Mouse (Mus musculus) layer of hippocampus, postnatal 25 days (tissue): ENCODE results near the gene Topaz1. TPM values are rescaled to one million over a fixed set of nuclear protein-coding genes. Genes with fewer than 3 reads are reported as not detected.

Experiments
- DNase-seq, 2 experiments: peaks; one replicate each; pipeline ENCODE4 v3.0.0; 2022; ENCODE audit warnings: mixed read lengths in 2 of 2, low spot score in 1 of 2; ENCODE audit errors: extremely low spot score in 1 of 2
- total RNA-seq, 2 experiments: library from RNA; stranded (reverse); gene quantifications; 2 replicates each; pipeline ENCODE4 v1.2.3; 2021

Topaz1 gene
- total RNA-seq: not detected

DNA sequence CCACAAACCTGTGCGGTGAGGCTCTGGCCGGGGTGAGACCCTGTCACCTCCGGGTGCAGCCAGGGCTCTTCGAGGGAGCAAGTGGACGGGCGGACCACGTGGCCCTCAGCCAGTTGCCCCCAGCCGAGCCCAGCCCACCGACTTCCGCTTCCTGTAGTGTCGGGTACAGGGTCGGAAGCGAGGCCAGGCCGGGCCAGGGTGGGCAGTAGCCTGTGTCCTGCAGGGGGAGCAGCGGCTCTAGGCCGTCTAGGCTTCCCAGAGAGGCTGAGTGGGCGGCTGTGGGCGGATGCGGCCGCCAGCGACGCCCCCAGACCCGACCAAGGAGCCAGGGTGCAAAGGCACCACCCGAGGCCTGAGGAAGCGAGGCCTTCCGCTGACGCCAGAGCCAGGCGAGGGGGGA lies at the start of gene Topaz1:
TSS of gene Topaz1 (plus strand) at position 287 of the 400 bp plus-strand sequence.
- no peak for DNase-seq

GRCm38 (mm10) chr9:122701817-122702216 lies 45.3 kb upstream of the Topaz1 start:
- no peak for DNase-seq

- DNase-seq: no peak
These were observed 33.3 kb upstream of the Topaz1 start for GRCm38 (mm10) chr9:122713836-122714235.

DNA sequence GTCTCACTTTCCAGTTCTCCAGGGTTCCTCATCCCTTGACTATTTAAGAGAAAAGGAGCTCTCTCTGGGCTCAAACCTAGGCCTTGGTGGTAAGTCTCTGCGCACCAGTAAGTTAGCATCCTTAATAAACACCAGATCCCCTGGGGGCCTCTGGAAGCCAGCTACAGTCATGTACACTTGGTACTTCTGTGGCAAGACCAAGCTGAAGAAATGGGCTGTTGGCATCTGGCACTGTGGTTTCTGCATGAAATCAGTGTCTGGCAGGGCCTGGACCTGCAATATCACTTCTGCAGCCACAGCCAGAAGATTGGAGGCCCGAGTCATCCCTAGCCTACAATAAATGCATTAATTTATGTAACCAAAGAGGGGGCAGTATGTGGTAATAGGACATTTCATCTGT lies 32.1 kb upstream of the Topaz1 start:
- DNase-seq: no peak

GRCm38 (mm10) chr9:122716131-122716921 lies 30.8 kb upstream of the Topaz1 start:
- DNase-seq: no peak

DNA sequence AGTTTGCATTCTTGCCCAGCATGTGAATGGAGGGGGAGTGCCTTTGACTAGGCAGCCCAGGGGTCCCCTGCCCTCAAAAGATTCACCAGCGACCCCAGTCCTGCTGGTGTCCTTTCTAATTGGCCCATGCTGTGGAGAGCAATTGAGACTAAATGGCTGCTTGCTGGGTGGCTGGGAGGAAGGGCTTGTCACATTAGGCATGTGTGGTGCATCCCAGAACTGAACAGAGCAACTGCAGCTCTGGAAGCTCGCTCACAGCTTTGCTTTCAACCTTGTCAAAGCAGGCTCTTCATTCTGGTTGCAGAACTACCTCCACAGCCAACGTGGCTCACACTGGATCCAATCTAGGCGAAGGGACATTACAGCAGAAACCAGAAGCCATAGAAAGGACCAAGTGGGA lies 24.9 kb upstream of the Topaz1 start:
- peak in 1 of 2 experiments; percentile 4 for DNase-seq

- no peak for DNase-seq
These were observed 21.9 kb upstream of the Topaz1 start for GRCm38 (mm10) chr9:122725046-122725765.

DNA sequence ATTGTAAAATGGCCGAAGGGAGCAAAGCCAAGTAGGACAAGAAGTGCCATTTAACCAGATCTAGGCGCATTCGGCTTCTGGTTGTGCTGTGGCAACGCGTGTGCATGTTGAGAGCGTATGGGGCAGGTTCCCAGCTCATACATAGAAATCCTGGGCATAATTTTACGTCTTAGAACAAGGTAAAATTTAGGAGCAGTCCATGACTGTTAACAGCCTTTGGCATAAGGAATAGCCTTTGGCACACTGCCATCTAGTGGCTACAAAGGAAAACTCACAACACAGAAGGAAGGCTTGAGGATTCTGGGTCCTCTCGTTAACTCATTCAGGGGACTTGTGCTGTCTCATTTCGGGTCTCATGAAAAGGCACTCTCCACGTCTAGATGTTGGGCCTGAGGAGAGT lies 17.6 kb upstream of the Topaz1 start:
- DNase-seq: peak; percentile 41 to 47

DNA sequence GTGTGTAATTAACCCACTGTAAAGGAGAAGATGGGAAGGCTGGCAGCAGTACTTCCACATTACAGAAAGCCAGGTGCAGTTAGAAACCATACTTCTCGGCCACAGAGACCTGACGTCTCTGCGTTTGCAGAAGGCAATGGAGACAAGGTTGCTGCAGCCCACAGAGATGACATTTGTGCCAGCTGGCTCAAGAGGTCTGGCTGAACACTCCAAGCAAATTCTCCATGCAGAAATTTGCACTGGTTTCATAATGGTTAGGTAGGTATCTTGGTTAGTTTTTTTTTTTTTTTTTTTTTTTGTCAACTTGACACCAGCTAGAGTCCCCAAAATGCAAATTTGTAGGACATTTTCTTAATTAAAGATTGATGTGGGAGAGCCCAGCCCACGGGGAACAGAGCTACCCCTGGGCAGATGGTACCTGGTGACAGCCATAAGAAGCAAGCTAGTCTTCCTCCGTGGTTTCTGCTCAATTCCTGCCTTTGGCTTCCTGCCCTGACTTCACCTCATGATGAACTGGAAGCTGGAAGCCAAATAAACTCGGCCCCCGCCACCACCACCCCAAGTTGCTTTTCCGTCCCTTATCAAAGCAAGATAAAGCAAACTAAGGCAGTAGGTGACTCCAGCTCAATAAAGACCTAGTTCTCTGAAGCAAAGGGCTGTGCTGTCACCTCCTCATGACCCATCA lies 14.9 kb upstream of the Topaz1 start:
- no peak for DNase-seq

DNA sequence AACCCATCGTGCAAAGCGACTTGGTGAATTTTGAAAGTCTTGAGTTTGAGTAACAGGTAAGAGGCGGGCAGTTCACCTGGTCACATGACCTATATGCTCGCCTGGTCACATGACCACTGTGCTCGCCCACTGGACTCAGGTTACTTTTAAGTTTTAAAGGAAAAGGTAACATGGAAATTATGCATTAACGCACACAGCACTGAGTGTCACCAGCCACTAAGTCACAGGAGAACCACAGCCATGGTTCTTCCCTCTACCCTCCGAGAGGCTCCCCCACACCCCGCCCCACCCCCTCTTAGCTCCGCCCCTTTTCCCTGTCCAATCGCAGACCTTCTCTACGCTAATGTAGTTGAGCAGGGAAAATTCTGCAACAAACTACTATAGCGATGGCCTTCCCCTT lies 13.9 kb upstream of the Topaz1 start:
- no peak for DNase-seq

DNA sequence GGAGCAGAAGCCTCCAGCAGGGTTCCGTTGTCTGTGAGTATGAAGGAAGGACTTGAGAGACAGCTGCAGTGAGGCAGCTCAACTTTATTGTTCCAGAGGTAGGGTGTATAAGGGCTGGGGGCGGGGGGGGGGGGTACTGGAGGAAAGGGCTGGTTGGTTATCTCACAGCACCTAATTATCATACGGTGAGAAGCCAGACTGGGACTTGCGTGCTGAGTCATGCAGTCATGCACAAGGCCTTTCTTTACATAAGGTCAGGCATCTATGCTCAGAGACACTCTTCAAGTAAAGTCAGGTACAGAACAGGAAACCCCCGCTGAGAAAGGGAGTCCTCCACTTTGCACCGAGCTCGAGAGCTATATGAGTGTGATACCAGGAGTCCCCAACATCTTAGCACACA lies 12.2 kb upstream of the Topaz1 start:
- no peak for DNase-seq

DNA sequence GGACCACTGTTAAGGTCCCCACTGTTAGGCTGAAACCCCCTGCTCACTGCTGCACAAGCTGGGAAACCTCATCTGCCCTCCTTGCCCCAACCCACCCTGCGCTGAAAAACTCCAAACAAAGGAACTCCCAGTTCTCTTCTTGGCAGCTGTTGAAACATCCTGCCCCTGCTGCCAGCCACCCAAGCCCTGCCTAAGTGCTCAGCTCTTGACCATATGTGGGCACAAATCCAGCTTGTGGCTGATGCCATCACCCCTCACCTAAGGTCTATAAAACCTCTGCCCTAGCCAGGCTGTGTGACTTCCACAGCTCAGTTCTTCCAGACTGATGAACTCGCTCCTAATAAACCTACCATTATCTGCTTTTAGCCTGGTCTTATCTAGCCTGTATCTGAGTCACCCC lies 11.1 kb upstream of the Topaz1 start:
- no peak for DNase-seq

DNA sequence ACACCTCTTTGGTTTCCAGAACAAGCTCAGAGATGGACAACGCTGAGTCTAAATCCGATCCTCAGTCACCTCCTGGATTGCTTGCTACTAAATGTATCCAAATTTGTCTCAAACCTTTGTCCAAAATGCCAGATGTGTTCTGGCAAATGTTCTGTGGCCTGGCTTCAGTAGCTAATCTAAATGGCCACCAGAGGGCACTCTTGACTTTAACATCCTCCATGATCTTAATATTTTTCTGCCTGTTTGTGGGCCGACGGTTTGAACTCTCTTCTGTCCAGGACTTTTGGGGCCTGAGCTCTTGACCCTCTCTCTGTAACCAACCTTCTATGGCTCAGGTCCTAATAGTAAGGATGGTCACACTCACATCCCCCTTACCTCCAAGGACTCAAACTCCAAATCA lies 10.4 kb upstream of the Topaz1 start:
- peak in 1 of 2 experiments; percentile 54 for DNase-seq

- no peak for DNase-seq
These were observed 1.3 kb upstream of the Topaz1 start for GRCm38 (mm10) chr9:122745879-122746278.

DNA sequence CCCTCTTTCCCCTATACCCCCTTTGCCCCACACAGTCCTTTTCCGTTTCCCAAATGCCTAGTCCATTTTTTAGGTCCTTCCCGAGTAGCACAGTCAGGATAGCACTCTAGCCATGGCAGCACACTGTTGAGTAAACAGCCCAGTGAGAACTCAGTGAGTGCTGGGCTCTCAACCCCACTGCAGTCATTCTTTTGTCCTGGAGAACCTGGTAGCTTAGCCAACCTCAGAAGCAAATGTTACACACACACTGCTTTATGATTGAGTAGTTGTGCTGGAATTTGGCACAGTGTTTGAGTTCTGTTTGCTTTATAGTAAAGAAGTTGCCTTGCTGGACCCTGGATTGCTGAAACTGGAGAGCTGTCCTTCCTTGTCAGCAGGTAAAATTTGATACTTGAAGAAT lies 10.5 kb downstream of the Topaz1 start:
- no peak for DNase-seq

DNA sequence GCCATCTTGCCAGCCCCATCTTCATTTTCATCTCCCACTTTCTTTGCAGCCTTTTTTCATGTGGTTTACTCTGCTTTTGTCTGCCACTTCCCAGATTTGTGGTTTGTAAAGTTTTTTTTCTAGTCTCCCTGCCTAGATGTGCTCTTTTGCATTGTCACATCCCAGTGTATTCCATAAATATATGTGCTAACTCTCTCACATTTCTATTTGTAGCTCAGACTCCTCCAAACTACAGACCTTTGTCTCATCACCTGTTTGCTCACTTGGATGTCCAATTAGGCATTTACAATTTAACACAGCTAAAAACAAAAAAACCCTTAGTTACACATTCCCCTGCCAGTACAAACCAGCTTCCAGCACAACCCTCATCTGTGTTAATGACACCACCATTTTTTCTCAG lies 13.0 kb downstream of the Topaz1 start:
- DNase-seq: no peak

- no peak for DNase-seq
These were observed 38.1 kb downstream of the Topaz1 start for GRCm38 (mm10) chr9:122785231-122785630.

GRCm38 (mm10) chr9:122786534-122786933 lies 39.4 kb downstream of the Topaz1 start:
- no peak for DNase-seq

- peak; percentile 77 to 88 for DNase-seq
These were observed 58.1 kb downstream of the Topaz1 start, which contains the start of gene Tcaim for GRCm38 (mm10) chr9:122805053-122805844. TSS of gene Tcaim (plus strand) at chr9:122805539.

DNA sequence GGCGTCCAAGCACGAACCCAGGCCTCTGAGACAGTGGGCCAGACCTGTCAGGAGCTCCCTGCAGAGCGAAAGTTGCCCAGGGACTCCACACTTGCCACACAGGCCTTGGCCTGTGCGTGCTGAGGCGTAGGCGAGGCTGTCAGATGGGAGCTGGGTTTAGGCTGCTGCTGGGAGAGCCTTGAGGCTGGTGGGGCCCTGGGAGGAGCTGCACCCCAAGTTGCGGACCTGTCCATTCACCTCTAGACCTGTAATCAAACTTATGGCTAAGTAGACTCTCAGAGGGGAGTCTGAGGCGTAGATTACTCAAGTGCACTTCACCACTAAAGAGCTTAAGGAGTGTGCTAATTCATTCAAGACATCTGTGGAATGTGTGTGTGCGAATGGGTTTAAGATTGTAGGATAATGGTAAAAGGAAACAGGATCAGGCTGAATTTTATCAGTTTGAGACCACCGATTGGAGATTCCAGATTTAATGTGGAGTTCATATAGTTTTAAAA lies 58.7 kb downstream of the Topaz1 start:
- no peak for DNase-seq
